Mouse (Mus musculus) stomach, embryonic 15.5 days (tissue): ENCODE measurements around the gene Olfr1338. TPM values are rescaled to one million over a fixed set of nuclear protein-coding genes. Genes with fewer than 3 reads are reported as not detected.

Experiments
- polyA plus RNA-seq: library from polyadenylated mRNA; unstranded; fragments of >200 nt; fragmentation: Nextera tagmentation; extraction: Ambion mirVana; gene quantifications from 2 replicates; pipeline ENCODE4 v1.2.1, GENCODE M21; 2015

Gene Olfr1338
- polyA plus RNA-seq, 1 experiment from 2014 or later: not detected

Other genes with a start within 250 kb of the Olfr1338 start
- 30.4 and 33.8 TPM in 2 replicates for gene 2610528J11Rik, start 231.7 kb downstream of the Olfr1338 start, polyA plus RNA-seq
- 8.7 and 10.1 TPM in 2 replicates for gene Tmem125, start 214.7 kb downstream of the Olfr1338 start, polyA plus RNA-seq
- gene Cfap57, start 138.0 kb downstream of the Olfr1338 start, polyA plus RNA-seq: 0.06 and 0.33 TPM in 2 replicates
- gene Ebna1bp2, start 137.9 kb downstream of the Olfr1338 start, polyA plus RNA-seq: 129 and 151 TPM in 2 replicates
- not detected in 2 replicates for gene Olfr62, start 99.8 kb downstream of the Olfr1338 start, polyA plus RNA-seq
- not detected in 2 replicates for gene Olfr1342, start 66.0 kb downstream of the Olfr1338 start, polyA plus RNA-seq
- not detected in 2 replicates for gene Olfr1341, start 55.2 kb downstream of the Olfr1338 start, polyA plus RNA-seq
- gene Olfr1340, start 38.6 kb downstream of the Olfr1338 start, polyA plus RNA-seq: not detected in 2 replicates
- gene Olfr1339, start 26.6 kb downstream of the Olfr1338 start, polyA plus RNA-seq: not detected in 2 replicates
- gene Olfr1337, start 23.8 kb upstream of the Olfr1338 start, polyA plus RNA-seq: not detected in 2 replicates
- gene Olfr1335, start 51.2 kb upstream of the Olfr1338 start, polyA plus RNA-seq: not detected in 2 replicates
- not detected in 2 replicates for gene Olfr1333, start 77.5 kb upstream of the Olfr1338 start, polyA plus RNA-seq
- not detected in 2 replicates for gene Olfr1331, start 105.9 kb upstream of the Olfr1338 start, polyA plus RNA-seq
- not detected in 2 replicates for gene Olfr1330, start 129.9 kb upstream of the Olfr1338 start, polyA plus RNA-seq
- gene Olfr1329, start 158.7 kb upstream of the Olfr1338 start, polyA plus RNA-seq: not detected in 2 replicates
- not detected in 2 replicates for gene Olfr1328, start 179.9 kb upstream of the Olfr1338 start, polyA plus RNA-seq
- gene Lao1, start 202.8 kb upstream of the Olfr1338 start, polyA plus RNA-seq: not detected in 2 replicates